Mouse (Mus musculus): ENCODE measurements around the gene Tmbim1. TPM values are rescaled to one million over a fixed set of nuclear protein-coding genes. Genes with fewer than 3 reads are reported as not detected.

The Tmbim1 gene
- polyA plus RNA-seq, 1 experiment from 2014 or later = 44.9 TPM

GRCm38 (mm10) chr1:74321396-74321795 lies 16.0 kb upstream of the Tmbim1 start:
- Histone ChIP-seq H3K27me3 (no peaks in the 10 kb centered on the region), H3K9me3 (replicated peaks) (no peaks in the 10 kb centered on the region), H3K9ac (no peak overlapping the region), H3K4me2 (no peak overlapping the region), H3K27ac (peak overlapping the region; percentile 62), H3K4me3 (no peak overlapping the region), H3K36me3 (no peaks in the 10 kb centered on the region), H3K4me1 (replicated peaks) (peaks cover 20% of the 10 kb centered on the region)
- WGBS = 42% methylated on average over 3 of the region's 3 CpGs
- ATAC-seq (replicated peaks; ENCODE audit: insufficient number of reproducible peaks, insufficient read depth, low FRiP score, low read depth) = no peak

- H3K27me3 ChIP-seq = no peaks in the 10 kb centered on the region
- H3K4me2 ChIP-seq = no peak overlapping the region
- H3K9me3 ChIP-seq (replicated peaks) = no peaks in the 10 kb centered on the region
- no peak overlapping the region for H3K4me3 ChIP-seq
- H3K36me3 ChIP-seq = no peaks in the 10 kb centered on the region
- H3K4me1 ChIP-seq (replicated peaks) = peaks cover 22% of the 10 kb centered on the region
- 85% methylated on average over 3 of the region's 3 CpGs for WGBS
- ATAC-seq (replicated peaks; ENCODE audit: insufficient number of reproducible peaks, insufficient read depth, low FRiP score, low read depth) = no peak
- H3K9ac ChIP-seq = no peak overlapping the region
- H3K27ac ChIP-seq = no peak overlapping the region
Measured at GRCm38 (mm10) chr1:74318711-74319110, 13.3 kb upstream of the Tmbim1 start.

GRCm38 (mm10) chr1:74316114-74316827 lies 10.8 kb upstream of the Tmbim1 start:
- Histone ChIP-seq H3K36me3 (no peaks in the 10 kb centered on the region), H3K27ac (peak overlapping the region; percentile 31; the same call in 1 of the 2 replicates), H3K27me3 (no peaks in the 10 kb centered on the region), H3K9ac (no peak overlapping the region), H3K4me1 (replicated peaks) (peaks cover 24% of the 10 kb centered on the region), H3K4me2 (no peak overlapping the region), H3K4me3 (no peak overlapping the region), H3K9me3 (replicated peaks) (no peaks in the 10 kb centered on the region)
- 74% methylated on average over 4 of the region's 4 CpGs for WGBS
- no peak for ATAC-seq (replicated peaks; ENCODE audit: insufficient number of reproducible peaks, insufficient read depth, low FRiP score, low read depth)

GRCm38 (mm10) chr1:74314796-74315195 lies 9.4 kb upstream of the Tmbim1 start:
- Histone ChIP-seq H3K9me3 (replicated peaks) (no peaks in the 10 kb centered on the region), H3K27me3 (no peaks in the 10 kb centered on the region), H3K4me3 (no peak overlapping the region), H3K36me3 (no peaks in the 10 kb centered on the region), H3K9ac (no peak overlapping the region), H3K27ac (no peak overlapping the region), H3K4me1 (replicated peaks) (peaks cover 25% of the 10 kb centered on the region), H3K4me2 (no peak overlapping the region)
- WGBS = 75% methylated on average over 3 of the region's 3 CpGs
- ATAC-seq (replicated peaks; ENCODE audit: insufficient number of reproducible peaks, insufficient read depth, low FRiP score, low read depth) = no peak

- H3K4me1 ChIP-seq (replicated peaks) = peaks cover 30% of the 10 kb centered on the region
- under 1% methylated on average over 3 of the region's 3 CpGs for WGBS
- H3K4me3 ChIP-seq = no peak overlapping the region
- peak overlapping the region; percentile 45; the same call in 1 of the 2 replicates for H3K27ac ChIP-seq
- H3K27me3 ChIP-seq = no peaks in the 10 kb centered on the region
- H3K36me3 ChIP-seq = no peaks in the 10 kb centered on the region
- no peak overlapping the region for H3K9ac ChIP-seq
- no peaks in the 10 kb centered on the region for H3K9me3 ChIP-seq (replicated peaks)
- H3K4me2 ChIP-seq = no peak overlapping the region
- ATAC-seq (replicated peaks; ENCODE audit: insufficient number of reproducible peaks, insufficient read depth, low FRiP score, low read depth) = no peak
Measured at GRCm38 (mm10) chr1:74313049-74313692, 7.7 kb upstream of the Tmbim1 start.

GRCm38 (mm10) chr1:74309767-74310166 lies 4.3 kb upstream of the Tmbim1 start:
- Histone ChIP-seq H3K4me1 (replicated peaks) (peaks cover 32% of the 10 kb centered on the region), H3K9me3 (replicated peaks) (no peaks in the 10 kb centered on the region), H3K27ac (peak overlapping the region; percentile 79), H3K4me3 (no peak overlapping the region), H3K4me2 (peak overlapping the region; percentile 26; the same call in 1 of the 2 replicates), H3K36me3 (no peaks in the 10 kb centered on the region), H3K9ac (0 out of 2 replicates have a peak overlapping the region, but pooled peaks have one; percentile 7), H3K27me3 (no peaks in the 10 kb centered on the region)
- peak; percentile 53 for ATAC-seq (replicated peaks; ENCODE audit: insufficient number of reproducible peaks, insufficient read depth, low FRiP score, low read depth)
- 21% methylated on average over 3 of the region's 3 CpGs for WGBS

- Histone ChIP-seq H3K27me3 (no peaks in the 10 kb centered on the region), H3K4me1 (replicated peaks) (peaks cover 32% of the 10 kb centered on the region)
- 75% methylated on average over 10 of the region's 10 CpGs for WGBS
Measured at GRCm38 (mm10) chr1:74308001-74308964, 2.9 kb upstream of the Tmbim1 start.

GRCm38 (mm10) chr1:74307146-74307545 lies 1.7 kb upstream of the Tmbim1 start:
- no peak overlapping the region for H3K4me3 ChIP-seq
- peaks cover 32% of the 10 kb centered on the region for H3K4me1 ChIP-seq (replicated peaks)
- H3K36me3 ChIP-seq = no peaks in the 10 kb centered on the region
- H3K27ac ChIP-seq = no peak overlapping the region
- H3K9ac ChIP-seq = no peak overlapping the region
- H3K9me3 ChIP-seq (replicated peaks) = no peaks in the 10 kb centered on the region
- ATAC-seq (replicated peaks; ENCODE audit: insufficient number of reproducible peaks, insufficient read depth, low FRiP score, low read depth) = no peak
- 100% methylated on average over 1 of the region's 1 CpGs for WGBS
- no peaks in the 10 kb centered on the region for H3K27me3 ChIP-seq
- no peak overlapping the region for H3K4me2 ChIP-seq

More at GRCm38 (mm10) chr1:74308001-74308964, 2.9 kb upstream of the Tmbim1 start:
- Histone ChIP-seq H3K9me3 (replicated peaks) (no peaks in the 10 kb centered on the region), H3K4me2 (no peak overlapping the region), H3K36me3 (no peaks in the 10 kb centered on the region), H3K9ac (no peak overlapping the region), H3K27ac (peak overlapping the region; percentile 6; the same call in 1 of the 2 replicates), H3K4me3 (no peak overlapping the region)
- no peak for ATAC-seq (replicated peaks; ENCODE audit: insufficient number of reproducible peaks, insufficient read depth, low FRiP score, low read depth)

- ATAC-seq (replicated peaks; ENCODE audit: insufficient number of reproducible peaks, insufficient read depth, low FRiP score, low read depth) = no peak
- Histone ChIP-seq H3K9ac (no peak overlapping the region), H3K27me3 (no peaks in the 10 kb centered on the region), H3K36me3 (no peaks in the 10 kb centered on the region), H3K4me1 (replicated peaks) (peaks cover 49% of the 10 kb centered on the region), H3K9me3 (replicated peaks) (no peaks in the 10 kb centered on the region), H3K27ac (no peak overlapping the region), H3K4me3 (no peak overlapping the region), H3K4me2 (no peak overlapping the region)
- WGBS = 59% methylated on average over 4 of the region's 4 CpGs
Measured at GRCm38 (mm10) chr1:74304946-74305345, 476 bp downstream of the Tmbim1 start.

- peak overlapping the region; percentile 88 for H3K9ac ChIP-seq
- no peaks in the 10 kb centered on the region for H3K27me3 ChIP-seq
- H3K4me3 ChIP-seq = peak overlapping the region; percentile 76
- 7% methylated on average over 12 of the region's 12 CpGs for WGBS
- H3K4me1 ChIP-seq (replicated peaks) = peaks cover 50% of the 10 kb centered on the region
- peak overlapping the region; percentile 91 for H3K27ac ChIP-seq
- no peaks in the 10 kb centered on the region for H3K36me3 ChIP-seq
- ATAC-seq (replicated peaks; ENCODE audit: insufficient number of reproducible peaks, insufficient read depth, low FRiP score, low read depth) = peak; percentile 10; the same call in 1 of the 2 replicates
- H3K9me3 ChIP-seq (replicated peaks) = no peaks in the 10 kb centered on the region
- peak overlapping the region; percentile 75 for H3K4me2 ChIP-seq
Measured at GRCm38 (mm10) chr1:74304339-74304790, 1.1 kb downstream of the Tmbim1 start.

Data from heart, embryonic 15.5 days (tissue).